Mouse (Mus musculus) neural tube, embryonic 10.5 days (tissue): ENCODE measurements at regions not wholly inside any gene's neighbourhood (a gene's known extent, or its start where the extent isn't known, plus 50 kb on each side); places are given as distances from the start of the nearest gene placed in this dataset.

Experiments
- DNase-seq: peaks from one replicate; pipeline ENCODE4 v3.0.0-alpha.2; 2017; ENCODE audit warnings: low spot score; ENCODE audit errors: extremely low spot score

GRCm38 (mm10) chrX:11961350-11961749 is 198.8 kb downstream of the Bcor start:
- no peak for DNase-seq

- no peak for DNase-seq
Observed at GRCm38 (mm10) chrX:11964428-11964827, 195.7 kb downstream of the Bcor start.

GRCm38 (mm10) chrX:11978679-11979078 is 181.5 kb downstream of the Bcor start:
- DNase-seq = no peak

GRCm38 (mm10) chrX:11983276-11983675 is 176.9 kb downstream of the Bcor start:
- no peak for DNase-seq
